In the genomic region with DNA sequence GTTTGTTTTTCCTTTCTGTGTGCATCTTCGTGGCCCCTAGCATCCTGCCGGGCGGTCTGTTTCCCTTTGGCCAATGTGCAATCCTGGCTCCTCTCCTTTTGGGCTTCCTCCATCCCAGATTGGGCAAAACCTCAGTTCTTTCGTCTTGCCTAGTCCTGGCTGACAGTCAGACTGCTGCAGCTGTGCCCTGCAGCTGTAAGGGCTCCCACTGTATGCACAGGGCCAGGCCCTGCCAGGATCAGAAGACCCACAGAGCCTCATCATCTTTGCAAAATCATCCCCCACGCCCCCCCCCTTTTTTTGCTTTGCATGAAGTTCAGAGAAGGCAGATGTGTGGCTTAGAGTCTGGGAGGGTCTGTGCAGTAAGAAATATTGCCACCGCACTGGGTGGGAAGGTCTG, we compare ENCODE assay signal across 14 mouse cellular contexts.
DNase-seq lines count a peak whose midpoint lies in the region; ATAC-seq lines count a peak whose summit lies in the region.
"Had no signal": no experiment of that assay in that cellular context is flagged by ENCODE, and none has a peak within 500 bp of the region (broad histone marks: within the 10 kb centered on the region; RNA-seq: fewer than 3 reads in every experiment).

No protein-coding gene starts in this region.

- H3K9me3 ChIP-seq in forebrain, embryonic 16.5 days (ENCODE audit: control insufficient read depth, low read length): no peaks in the 10 kb centered on the region
- H3K9me3 ChIP-seq in forebrain, embryonic 12.5 days: no peaks in the 10 kb centered on the region
- no peaks in the 10 kb centered on the region for H3K9me3 ChIP-seq in midbrain, embryonic 13.5 days
- no peaks in the 10 kb centered on the region for H3K9me3 ChIP-seq in midbrain, embryonic 11.5 days (ENCODE audit: control insufficient read depth, low read length)
- H3K9me3 ChIP-seq: liver, embryonic 12.5 days; neural tube, embryonic 13.5 days had no signal

- H3K27me3 ChIP-seq in forebrain, embryonic 16.5 days (replicated peaks; ENCODE audit: control insufficient read depth, insufficient read depth, low read length): no peaks in the 10 kb centered on the region
- H3K27me3 ChIP-seq in forebrain, embryonic 12.5 days: no peaks in the 10 kb centered on the region
- H3K27me3 ChIP-seq in midbrain, embryonic 13.5 days: no peaks in the 10 kb centered on the region
- H3K27me3 ChIP-seq in midbrain, embryonic 11.5 days (ENCODE audit: control insufficient read depth, insufficient read depth, low read length): no peaks in the 10 kb centered on the region
- H3K27me3 ChIP-seq: liver, embryonic 12.5 days; neural tube, embryonic 13.5 days had no signal

- no peak overlapping the region for H3K4me3 ChIP-seq in forebrain, embryonic 16.5 days (replicated peaks; ENCODE audit: low read length)
- no peak overlapping the region for H3K4me3 ChIP-seq in forebrain, embryonic 12.5 days (replicated peaks)
- H3K4me3 ChIP-seq in midbrain, embryonic 13.5 days (replicated peaks): no peak overlapping the region
- no peak overlapping the region for H3K4me3 ChIP-seq in midbrain, embryonic 11.5 days (ENCODE audit: low read depth, low read length)
- H3K4me3 ChIP-seq: liver, embryonic 12.5 days; neural tube, embryonic 13.5 days had no signal

- H3K27ac ChIP-seq in forebrain, embryonic 16.5 days (ENCODE audit: low read length): no peak overlapping the region
- H3K27ac ChIP-seq in forebrain, embryonic 12.5 days: no peak overlapping the region
- no peak overlapping the region for H3K27ac ChIP-seq in midbrain, embryonic 13.5 days
- H3K27ac ChIP-seq in midbrain, embryonic 11.5 days (ENCODE audit: low read depth, low read length): no peak overlapping the region
- H3K27ac ChIP-seq: hindbrain, embryonic 14.5 days; kidney, postnatal 0 days; liver, embryonic 12.5 days; neural tube, embryonic 13.5 days had no signal

- H3K36me3 ChIP-seq in forebrain, embryonic 16.5 days (ENCODE audit: control insufficient read depth, insufficient read depth): no peaks in the 10 kb centered on the region
- no peaks in the 10 kb centered on the region for H3K36me3 ChIP-seq in forebrain, embryonic 12.5 days (replicated peaks)
- no peaks in the 10 kb centered on the region for H3K36me3 ChIP-seq in midbrain, embryonic 13.5 days
- no peaks in the 10 kb centered on the region for H3K36me3 ChIP-seq in midbrain, embryonic 11.5 days (ENCODE audit: control insufficient read depth, insufficient read depth, low read length)
- H3K36me3 ChIP-seq: liver, embryonic 12.5 days; neural tube, embryonic 13.5 days had no signal

- H3K4me1 ChIP-seq in forebrain, embryonic 16.5 days (replicated peaks; ENCODE audit: control insufficient read depth, insufficient read depth, low read length): no peaks in the 10 kb centered on the region
- H3K4me1 ChIP-seq in forebrain, embryonic 12.5 days: no peaks in the 10 kb centered on the region; the same call in 1 of the 2 replicates
- H3K4me1 ChIP-seq in midbrain, embryonic 13.5 days (replicated peaks): 0 out of 2 replicates have a peak, but pooled peaks cover 6% of the 10 kb centered on the region
- H3K4me1 ChIP-seq in midbrain, embryonic 11.5 days (ENCODE audit: control insufficient read depth, insufficient read depth, low read length): no peaks in the 10 kb centered on the region
- H3K4me1 ChIP-seq: liver, embryonic 12.5 days; neural tube, embryonic 13.5 days had no signal

- WGBS in forebrain, embryonic 16.5 days: 75% methylated on average over 6 of the region's 6 CpGs
- 85% methylated on average over 6 of the region's 6 CpGs for WGBS in forebrain, embryonic 12.5 days
- WGBS in midbrain, embryonic 13.5 days: 81% methylated on average over 6 of the region's 6 CpGs
- WGBS in midbrain, embryonic 11.5 days: 93% methylated on average over 6 of the region's 6 CpGs

- DNase-seq in midbrain, embryonic 11.5 days (ENCODE audit: low spot score, missing footprints): no peak
- peak; percentile 38 for DNase-seq in lung, postnatal 10 days
- no peak for DNase-seq in ovary, postnatal 14 days (ENCODE audit: low spot score)
- DNase-seq in urinary bladder, postnatal 4 days (ENCODE audit: low spot score in 2 of 2): no peak
- DNase-seq: B cell, adult 2 months had no signal

- H3K4me2 ChIP-seq in forebrain, embryonic 16.5 days (ENCODE audit: low read length): no peak overlapping the region
- no peak overlapping the region for H3K4me2 ChIP-seq in forebrain, embryonic 12.5 days
- no peak overlapping the region for H3K4me2 ChIP-seq in midbrain, embryonic 13.5 days (replicated peaks)
- no peak overlapping the region for H3K4me2 ChIP-seq in midbrain, embryonic 11.5 days
- H3K4me2 ChIP-seq: hindbrain, embryonic 14.5 days; liver, embryonic 12.5 days; neural tube, embryonic 13.5 days had no signal

- ATAC-seq in forebrain, embryonic 16.5 days: peak; percentile 26; the same call in 1 of the 2 replicates
- ATAC-seq in forebrain, embryonic 12.5 days (ENCODE audit: low FRiP score): no peak
- 0 out of 2 replicates have a peak, but pooled peaks have one; percentile 40 for ATAC-seq in midbrain, embryonic 13.5 days
- no peak; the same call in 1 of the 2 replicates for ATAC-seq in midbrain, embryonic 11.5 days (ENCODE audit: low FRiP score)
- ATAC-seq in common myeloid progenitor, adult 5-6 weeks (replicated peaks; ENCODE audit: low read depth, poor library complexity, severe bottlenecking): 0 out of 2 replicates have a peak, but pooled peaks have one; percentile 22
- ATAC-seq: intestine, embryonic 16.5 days; liver, embryonic 12.5 days had no signal

- H3K9ac ChIP-seq in forebrain, embryonic 16.5 days (replicated peaks; ENCODE audit: low read depth, low read length): no peak overlapping the region
- H3K9ac ChIP-seq in forebrain, embryonic 12.5 days: no peak overlapping the region
- no peak overlapping the region for H3K9ac ChIP-seq in midbrain, embryonic 13.5 days (replicated peaks)
- no peak overlapping the region for H3K9ac ChIP-seq in midbrain, embryonic 11.5 days (ENCODE audit: low read length)
- H3K9ac ChIP-seq: hindbrain, embryonic 14.5 days; liver, embryonic 12.5 days; neural tube, embryonic 13.5 days had no signal

Comparison
In these comparisons a context has a peak if more than half of its experiments do, and no peak if none do; other contexts are left out.
1. ATAC-seq: peak in forebrain, embryonic 16.5 days (single experiment), midbrain, embryonic 13.5 days (single experiment) and common myeloid progenitor, adult 5-6 weeks (single experiment); none in forebrain, embryonic 12.5 days (single experiment) and midbrain, embryonic 11.5 days (single experiment).